Mouse (Mus musculus) heart, adult 8-10 months (tissue): ENCODE data around the gene Tmbim7. TPM values are rescaled to one million over a fixed set of nuclear protein-coding genes. Genes with fewer than 3 reads are reported as not detected.

Source experiments
- DNase-seq: peaks from one replicate; pipeline ENCODE4 v3.0.0; 2022; ENCODE audit warnings: low spot score
- microRNA-seq: library from miRNA; unstranded; fragments of <30 nt; microRNA quantifications from one replicate; pipeline ENCODE4 v1.2.0, GENCODE M21; 2022
- total RNA-seq, 4 experiments: library from RNA; stranded (reverse); gene quantifications; 2 replicates each; pipeline ENCODE4 v1.2.4; 2022

Tmbim7 gene
- total RNA-seq, 4 experiments from 2014 or later: not detected

DNA sequence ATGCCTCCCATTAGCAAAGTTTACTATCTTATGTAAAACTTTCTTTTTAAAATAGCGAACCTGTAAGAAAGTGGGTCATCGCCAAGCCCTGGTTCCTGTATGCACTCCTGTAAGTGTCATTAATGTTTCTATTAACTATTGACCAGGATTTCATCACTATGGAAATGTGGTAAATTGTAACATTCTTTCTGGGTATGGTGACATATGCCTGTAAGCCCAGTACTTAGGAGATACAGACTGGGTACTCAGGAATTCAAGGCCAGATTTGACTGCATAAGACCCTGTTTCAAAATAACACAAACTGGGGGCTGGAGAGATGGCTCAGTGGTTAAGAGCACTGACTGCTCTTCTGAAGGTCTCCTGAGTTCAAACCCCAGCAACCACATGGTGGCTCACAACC, 14.2 kb downstream of the Tmbim7 start:
- no peak for DNase-seq

DNA sequence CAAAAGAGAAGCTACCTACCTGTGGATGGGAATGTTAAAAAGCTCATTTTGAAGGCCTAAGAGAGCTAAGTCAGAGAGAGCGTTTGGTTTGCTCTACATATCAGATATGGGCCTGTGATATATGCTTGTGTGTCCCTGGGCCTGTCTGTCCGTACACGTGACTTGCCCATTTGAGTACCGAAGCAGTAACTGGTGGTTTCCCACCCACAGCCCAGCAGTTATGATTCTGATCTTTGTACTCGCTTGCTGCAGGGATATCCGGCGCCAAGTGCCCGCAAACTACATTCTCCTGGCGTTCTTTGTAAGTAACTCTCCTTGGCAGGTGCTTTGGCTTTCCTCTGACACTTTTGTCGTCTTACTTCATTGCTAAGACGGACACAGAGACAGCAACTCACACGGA, 15.6 kb downstream of the Tmbim7 start:
- no peak for DNase-seq

DNA sequence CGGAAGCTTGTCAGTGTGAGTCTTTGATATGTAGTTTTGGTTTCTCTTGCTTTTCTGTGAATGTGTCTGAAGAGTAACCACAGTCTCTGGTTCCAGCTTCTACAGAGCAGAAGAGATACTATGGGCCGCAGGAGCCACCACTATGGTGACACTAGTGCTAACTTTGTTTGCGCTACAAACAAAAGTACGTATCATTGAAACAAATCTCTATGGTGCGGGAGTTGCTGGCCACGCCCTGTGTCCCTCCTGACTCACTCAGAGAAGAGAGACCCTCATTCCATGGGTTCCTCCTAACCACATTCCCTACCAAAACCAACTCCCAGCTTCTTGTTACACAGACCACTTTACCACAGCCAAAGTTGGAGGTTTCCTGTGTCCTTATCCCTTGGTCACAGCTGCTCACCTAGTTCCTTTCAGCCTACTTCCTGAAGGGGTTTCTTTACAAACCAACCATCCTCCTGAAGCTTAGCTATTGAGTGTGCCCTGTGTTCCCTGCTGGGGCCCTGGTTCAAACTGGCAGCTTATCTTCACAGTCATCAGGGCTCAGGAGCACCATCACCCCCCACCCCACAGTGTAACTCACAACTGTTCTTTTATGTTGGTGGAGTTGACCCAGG, 19.1 kb downstream of the Tmbim7 start:
- no peak for DNase-seq

DNA sequence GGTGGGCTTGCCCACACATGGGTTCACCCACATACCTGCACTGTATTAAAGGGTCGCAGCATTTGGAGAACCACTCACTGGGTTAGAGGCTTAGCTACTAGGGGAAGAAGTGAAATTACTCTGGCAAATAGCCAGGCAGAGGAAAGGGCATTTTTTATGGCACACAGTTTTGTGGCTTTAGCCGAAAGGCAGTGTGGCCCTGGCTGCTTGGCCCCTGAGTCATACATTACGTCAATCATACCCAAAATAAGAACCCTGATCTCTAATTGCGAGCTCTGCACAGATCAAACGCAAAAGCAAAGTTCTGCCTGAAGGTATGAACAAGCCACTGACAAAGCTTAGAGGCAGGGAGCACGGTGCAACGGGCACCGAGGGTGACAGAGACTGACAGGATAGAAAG, 37.3 kb downstream of the Tmbim7 start:
- no peak for DNase-seq

DNA sequence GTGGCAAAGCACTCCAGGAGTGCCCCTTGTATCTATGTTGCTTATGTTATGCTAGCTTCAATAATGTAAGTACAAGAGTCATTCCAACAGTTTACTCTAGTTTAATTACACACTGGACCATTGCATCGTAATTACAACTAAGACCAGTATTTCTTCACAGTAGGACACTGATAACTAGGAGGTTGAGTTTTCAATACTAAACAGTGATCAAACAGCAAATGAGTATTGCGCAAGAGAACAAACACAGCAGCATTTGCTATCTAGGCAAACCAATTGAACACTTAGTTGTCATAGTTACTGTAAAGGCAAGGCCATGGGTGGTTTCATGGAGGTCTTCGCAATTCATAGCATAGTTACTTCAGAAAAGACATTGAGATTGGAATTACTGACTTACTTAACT, 40.3 kb downstream of the Tmbim7 start:
- DNase-seq: no peak

DNA sequence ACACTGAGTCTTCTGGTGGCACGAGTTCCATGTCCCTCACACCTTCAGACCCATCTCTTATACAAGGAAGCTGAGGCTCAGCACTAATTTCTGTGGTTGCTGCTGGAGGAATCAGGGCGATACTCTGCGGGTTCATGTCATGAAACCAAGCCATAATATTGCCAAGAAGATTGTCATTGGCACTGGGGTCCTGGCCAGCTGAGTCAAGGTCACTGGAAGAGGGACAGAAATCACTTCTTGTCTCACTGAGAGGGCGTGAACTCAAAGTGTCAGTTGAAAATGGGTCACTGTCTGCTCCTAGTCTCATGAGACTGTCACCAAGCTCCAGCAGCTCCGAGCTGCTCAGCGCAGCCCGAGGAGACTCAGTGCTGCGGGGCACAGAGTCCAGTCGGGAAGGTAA, 42.0 kb downstream of the Tmbim7 start:
- DNase-seq: no peak

DNA sequence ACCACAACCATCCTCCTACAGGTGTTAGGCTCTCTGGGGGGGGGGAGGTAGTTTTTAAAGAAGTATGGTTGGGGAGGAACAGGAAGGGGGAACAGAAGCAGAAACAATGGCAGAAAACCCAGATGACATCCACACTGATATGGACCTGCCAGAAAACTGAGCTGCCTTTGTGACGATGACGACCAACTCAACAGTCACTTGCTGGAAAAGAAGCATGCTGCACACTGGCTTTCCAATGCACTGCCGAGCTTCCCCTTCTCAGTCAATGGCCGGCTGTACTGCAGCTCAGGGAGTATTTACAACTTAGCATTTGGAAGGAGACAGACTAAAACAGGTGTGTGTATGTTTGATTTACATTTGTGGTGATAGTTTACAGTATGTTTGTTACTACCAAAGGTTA, 44.2 kb downstream of the Tmbim7 start:
- no peak for DNase-seq

GRCm38 (mm10) chr5:3696031-3696430, 45.0 kb downstream of the Tmbim7 start:
- DNase-seq: no peak

- DNase-seq: no peak
These were observed 49.0 kb downstream of the Tmbim7 start for GRCm38 (mm10) chr5:3700025-3700424.

GRCm38 (mm10) chr5:3702180-3702579, 51.2 kb downstream of the Tmbim7 start:
- no peak for DNase-seq

DNA sequence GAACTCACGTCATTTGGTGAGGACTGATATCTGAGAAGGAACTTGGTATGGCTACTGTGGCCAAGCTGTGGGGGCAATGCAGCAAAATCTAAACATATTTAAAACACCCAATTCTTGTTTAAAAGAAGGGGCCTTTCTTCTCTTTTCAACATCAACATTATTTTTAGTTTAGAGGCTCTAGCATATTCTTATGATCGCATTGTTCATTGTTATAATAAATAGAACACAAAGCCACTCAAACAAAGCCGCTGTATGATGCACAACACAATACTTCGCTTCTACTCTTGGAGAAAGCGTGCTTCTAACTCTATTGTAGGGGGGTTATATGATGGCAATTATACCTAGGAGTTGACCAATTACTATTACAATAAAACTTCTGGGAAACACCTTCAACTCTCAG, 64.8 kb downstream of the Tmbim7 start:
- no peak for DNase-seq

DNA sequence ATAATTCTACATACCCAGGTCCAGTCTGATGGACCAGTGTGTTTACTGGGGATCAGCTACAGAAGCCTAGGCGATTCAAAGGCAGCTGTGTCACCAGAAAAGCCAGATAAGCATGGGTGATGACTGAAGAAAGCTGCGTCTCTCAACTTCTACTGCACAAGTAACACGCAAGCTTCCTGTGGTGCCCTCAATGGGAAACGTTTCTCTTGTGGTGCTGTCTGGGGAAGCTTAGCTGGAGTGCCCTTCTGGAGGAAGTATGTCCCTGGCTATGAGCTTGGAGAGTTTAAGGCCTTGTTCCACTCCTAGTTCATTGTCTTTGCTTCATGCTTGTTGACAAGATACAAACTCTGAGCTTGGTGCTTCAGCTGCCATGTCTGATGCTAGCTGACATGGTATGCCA, 68.4 kb downstream of the Tmbim7 start:
- DNase-seq: no peak

- no peak for DNase-seq
These were observed 71.9 kb downstream of the Tmbim7 start for GRCm38 (mm10) chr5:3722873-3723272.

GRCm38 (mm10) chr5:3723415-3723814, 72.4 kb downstream of the Tmbim7 start:
- no peak for DNase-seq

DNA sequence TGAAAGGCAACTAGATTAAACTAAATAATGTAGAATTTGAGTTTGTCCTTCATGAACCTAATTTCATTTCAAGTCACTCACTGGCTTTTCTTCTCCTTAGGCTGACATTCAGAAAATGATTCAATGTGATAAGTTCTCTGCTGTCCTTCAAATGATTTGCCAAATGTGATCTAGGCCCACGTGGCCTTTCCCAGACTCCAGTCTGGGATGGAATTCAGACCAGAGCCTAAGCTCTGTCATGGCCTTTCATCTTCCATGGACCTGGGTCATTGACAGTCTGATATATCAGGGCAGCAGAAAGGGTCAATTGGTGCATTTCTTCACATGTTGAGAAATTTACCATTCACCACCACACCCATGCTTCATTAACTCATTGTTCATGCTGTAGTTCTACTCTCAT, 74.5 kb downstream of the Tmbim7 start:
- no peak for DNase-seq

DNA sequence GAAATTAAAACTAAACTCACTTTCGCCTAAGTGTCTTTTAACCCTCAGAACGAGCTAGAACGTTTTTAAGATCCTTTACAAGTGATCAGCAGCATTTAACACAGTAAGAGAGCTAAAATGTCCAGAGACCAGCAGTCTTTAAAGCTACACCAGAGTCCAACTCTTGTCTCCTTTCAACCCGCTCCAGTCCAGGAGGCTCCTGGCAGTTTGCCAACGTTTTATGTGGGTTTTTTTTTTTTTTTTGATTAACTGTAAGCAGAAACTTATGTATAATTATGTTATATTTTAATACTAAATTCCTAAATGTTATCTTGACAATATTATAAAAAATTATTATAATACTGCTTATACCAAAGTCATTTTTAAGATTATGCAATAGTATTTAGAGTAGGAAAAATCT, 77.8 kb downstream of the Tmbim7 start:
- no peak for DNase-seq

Small RNA genes lying within 50 kb of the gene (microRNA-seq; reads per million reads assigned to microRNA genes)
- gene Gm22926 (not detected), gene Gm26238 (not detected)

Other genes with a start within 250 kb of the Tmbim7 start
- 10 to 100 TPM; 10.0 to 11.7 (median 11.1) TPM for gene Fam133b, start 107.3 kb upstream of the Tmbim7 start, total RNA-seq
- 1 to 10 TPM; 1.0 to 2.6 (median 2.1) TPM for gene 1700109H08Rik, start 79.6 kb upstream of the Tmbim7 start, total RNA-seq
- gene Pex1, start 55.1 kb upstream of the Tmbim7 start, total RNA-seq: 1 to 10 TPM; 8.1 to 9.9 (median 8.7) TPM
- gene Rbm48, start 54.6 kb upstream of the Tmbim7 start, total RNA-seq: 1 to 10 TPM; 3.8 to 7.9 (median 4.7) TPM
- gene Gatad1, start 6.0 kb downstream of the Tmbim7 start, total RNA-seq: 10 to 100 TPM; 85.9 to 93.7 (median 90.6) TPM
- gene Ankib1, start 151.7 kb downstream of the Tmbim7 start, total RNA-seq: 10 to 100 TPM; 19.1 to 25.8 (median 23.2) TPM
- gene Krit1, start 152.0 kb downstream of the Tmbim7 start, total RNA-seq: 10 to 100 TPM; 27.5 to 32.2 (median 31.1) TPM
- gene Lrrd1, start 194.0 kb downstream of the Tmbim7 start, total RNA-seq: under 1 TPM in 2 of 4 experiments, not detected in 2; 0.12 to 0.19 TPM
- 1 to 10 TPM; 3.1 to 3.6 (median 3.2) TPM for gene Mterf1a, start 242.8 kb downstream of the Tmbim7 start, total RNA-seq